Mouse (Mus musculus) hindbrain, embryonic 14.5 days (tissue): ENCODE results near the gene Dcp1a. TPM values are rescaled to one million over a fixed set of nuclear protein-coding genes. Genes with fewer than 3 reads are reported as not detected.

Experiments
- ATAC-seq: fragments of 200-750 bp; cut with Nextera tagmentation; 2 replicates; pipeline ENCODE4 v1.8.0; 2017; ENCODE audit warnings: moderate number of reproducible peaks, mild to moderate bottlenecking, moderate TSS enrichment, moderate library complexity; ENCODE audit not compliant: low FRiP score
- DNase-seq: peaks from one replicate; pipeline ENCODE4 v3.0.0-alpha.2; 2015; ENCODE audit warnings: low spot score
- H3K27ac ChIP-seq: fragments of 300-500 bp; sonication (generic); 2 replicates; pipeline ENCODE4 v1.5.1; 2014; ENCODE audit warnings: mild to moderate bottlenecking, moderate library complexity
- H3K27me3 ChIP-seq: fragments of 300-500 bp; sonication (generic); 2 replicates; pipeline ENCODE4 v1.6.1; 2014; ENCODE audit warnings: mild to moderate bottlenecking, low read length, mixed read lengths; ENCODE audit not compliant: control insufficient read depth, insufficient read depth
- H3K36me3 ChIP-seq: fragments of 300-500 bp; sonication (generic); replicated peaks from 2 replicates; pipeline ENCODE4 v1.6.1; 2014; ENCODE audit not compliant: control insufficient read depth, insufficient read depth
- H3K4me1 ChIP-seq: fragments of 300-500 bp; sonication (generic); replicated peaks from 2 replicates; pipeline ENCODE4 v1.6.1; 2014; ENCODE audit warnings: antibody characterized with exemption, low read length, mixed read lengths; ENCODE audit not compliant: control insufficient read depth, insufficient read depth
- H3K4me2 ChIP-seq: fragments of 300-500 bp; sonication (generic); replicated peaks from 2 replicates; pipeline ENCODE4 v1.6.1; 2014; ENCODE audit warnings: mild to moderate bottlenecking, moderate library complexity
- H3K4me3 ChIP-seq: fragments of 300-500 bp; sonication (generic); replicated peaks from 2 replicates; pipeline ENCODE4 v1.5.1; 2014; ENCODE audit warnings: mild to moderate bottlenecking, low read length
- H3K9ac ChIP-seq: fragments of 300-500 bp; sonication (generic); 2 replicates; pipeline ENCODE4 v1.6.1; 2014
- H3K9me3 ChIP-seq: fragments of 300-500 bp; sonication (generic); 2 replicates; pipeline ENCODE4 v1.6.1; 2016; ENCODE audit warnings: low read length; ENCODE audit not compliant: control insufficient read depth
- WGBS: fragments of 180-500 bp; shearing (Covaris S2); extraction: QIAGEN DNeasy Blood & Tissue Kit; methylation state at CpG from one replicate; pipeline ENCODE4 v1.1.7; 2014; 5-methylcytosine and 5-hydroxymethylcytosine counted together
- polyA plus RNA-seq: library from polyadenylated mRNA; unstranded; fragments of >200 nt; fragmentation: Nextera tagmentation; extraction: Ambion mirVana; gene quantifications from 2 replicates; pipeline ENCODE4 v1.2.1, GENCODE M21; 2014

The Dcp1a gene
- polyA plus RNA-seq, result 16.1 TPM in 2 replicates

DNA sequence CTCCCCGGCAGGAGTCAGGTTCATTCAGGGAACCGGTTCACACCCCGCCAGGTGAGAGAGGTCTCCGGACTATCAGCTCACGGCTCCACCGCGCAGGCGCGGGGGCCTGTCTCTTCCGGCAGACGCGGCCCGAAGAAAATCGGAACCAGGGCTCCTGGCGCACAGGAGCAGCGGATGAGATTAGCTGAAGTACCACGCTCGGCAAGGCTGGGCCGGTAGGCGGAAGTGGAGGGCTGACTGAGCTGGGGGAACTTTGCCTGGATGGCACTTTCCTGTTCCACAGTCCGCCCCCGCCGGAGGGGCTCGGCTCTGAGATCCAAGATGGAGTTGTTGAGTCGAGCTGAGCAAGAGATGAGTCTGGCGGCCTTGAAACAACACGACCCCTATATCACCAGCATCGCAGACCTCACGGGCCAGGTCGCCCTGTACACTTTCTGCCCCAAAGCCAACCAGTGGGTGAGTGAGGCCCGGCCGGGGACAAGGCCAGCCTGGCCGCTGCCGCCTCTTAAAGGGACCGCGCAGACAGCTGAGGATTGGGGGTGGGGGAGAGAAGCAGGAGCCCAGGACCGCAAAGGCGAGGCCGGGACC is at the start of gene Dcp1a:
Gene Dcp1a (plus strand): TSS at position 175 of the 588 bp plus-strand sequence.
- peak within 1 kb of the TSS; percentile 78 for H3K27ac ChIP-seq
- peak within 1 kb of the TSS; percentile 71 for H3K9ac ChIP-seq
- ATAC-seq (peak; percentile 100), DNase-seq (peak; percentile 97)
- under 1% methylated on average over 39 of the region's 39 CpGs for WGBS
- H3K4me2 ChIP-seq, result peak within 1 kb of the TSS; percentile 74
- no peaks in the 10 kb centered on the region for H3K27me3 ChIP-seq
- peak within 1 kb of the TSS; percentile 63 for H3K4me3 ChIP-seq
- peaks cover 24% of the 10 kb centered on the region for H3K36me3 ChIP-seq
- H3K4me1 ChIP-seq, result peaks cover 12% of the 10 kb centered on the region
- no peaks in the 10 kb centered on the region for H3K9me3 ChIP-seq

DNA sequence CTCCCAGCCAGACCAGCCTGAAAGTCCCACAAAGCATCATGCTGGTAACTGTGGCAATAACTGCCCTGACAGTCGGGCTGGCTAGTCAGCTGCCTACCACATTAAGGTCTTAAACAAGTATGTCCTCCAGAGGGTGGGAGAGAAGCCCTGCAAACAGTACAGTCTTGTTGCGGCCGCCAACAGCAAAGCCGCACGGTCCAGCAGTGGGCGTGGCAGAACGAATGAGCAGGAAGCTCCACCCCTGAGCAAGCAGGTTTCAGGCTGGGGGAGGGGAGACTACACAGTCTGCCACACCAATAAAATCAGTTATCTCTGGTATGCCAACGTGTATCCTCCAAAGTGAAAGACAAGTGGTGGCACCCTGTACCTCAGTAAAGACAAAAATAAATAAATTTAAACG is 49.7 kb upstream of the Dcp1a start:
- H3K27me3 ChIP-seq, result no peaks in the 10 kb centered on the region
- no peak overlapping the region for H3K4me3 ChIP-seq
- H3K4me2 ChIP-seq, result no peak overlapping the region
- 0 out of 2 replicates have a peak, but pooled peaks cover 7% of the 10 kb centered on the region for H3K4me1 ChIP-seq
- H3K27ac ChIP-seq, result no peak overlapping the region
- DNase-seq (no peak), ATAC-seq (no peak)
- no peaks in the 10 kb centered on the region for H3K9me3 ChIP-seq
- H3K36me3 ChIP-seq, result no peaks in the 10 kb centered on the region
- no peak overlapping the region for H3K9ac ChIP-seq
- 69% methylated on average over 9 of the region's 9 CpGs for whole genome bisulfite sequencing

DNA sequence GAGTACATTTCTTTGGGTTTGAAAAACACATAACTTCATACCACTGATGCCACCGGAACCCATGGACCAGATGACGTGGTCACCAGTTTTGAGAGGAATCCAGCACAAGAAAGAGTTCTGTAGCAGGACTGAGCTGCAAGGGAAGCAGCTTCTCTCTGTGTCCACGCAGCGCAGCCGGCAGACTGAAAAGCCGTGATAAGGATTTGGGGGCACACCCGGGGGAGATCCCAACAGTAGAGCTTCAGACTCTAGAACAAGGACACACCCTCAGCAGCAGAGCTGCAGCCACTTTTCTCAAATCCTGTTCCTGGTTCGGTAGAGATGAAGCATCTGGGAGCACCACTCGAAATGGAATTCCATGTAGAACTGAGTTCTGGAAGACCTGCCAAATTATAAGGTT is 49.3 kb upstream of the Dcp1a start:
- Histone ChIP-seq H3K27me3 (no peaks in the 10 kb centered on the region), H3K4me3 (no peak overlapping the region), H3K4me1 (0 out of 2 replicates have a peak, but pooled peaks cover 6% of the 10 kb centered on the region), H3K9me3 (no peaks in the 10 kb centered on the region), H3K36me3 (no peaks in the 10 kb centered on the region), H3K27ac (no peak overlapping the region), H3K9ac (no peak overlapping the region), H3K4me2 (no peak overlapping the region)
- no peak for ATAC-seq
- DNase-seq, result no peak
- WGBS, result 87% methylated on average over 9 of the region's 9 CpGs

DNA sequence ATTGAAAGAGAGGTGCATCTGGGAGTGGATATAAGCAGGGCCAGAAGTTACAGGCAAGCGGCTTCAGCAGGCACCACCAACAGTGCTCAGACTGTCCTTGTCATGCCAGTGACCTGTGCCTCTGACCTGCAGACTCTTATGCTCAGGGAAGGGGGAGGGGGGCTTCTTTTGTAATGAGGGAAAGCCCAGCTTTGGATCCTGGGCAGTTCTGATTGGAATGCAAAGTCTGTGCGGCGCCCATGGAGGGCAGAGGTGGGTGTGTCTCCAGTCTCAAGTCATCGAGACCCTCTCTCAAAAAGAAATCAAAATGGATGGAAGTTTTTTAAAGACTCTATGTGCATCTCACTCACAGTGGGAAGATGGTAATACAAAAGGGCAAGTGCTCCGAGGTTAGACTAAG is 48.9 kb upstream of the Dcp1a start:
- H3K4me3 ChIP-seq, result no peak overlapping the region
- DNase-seq (no peak), ATAC-seq (no peak)
- 0 out of 2 replicates have a peak, but pooled peaks cover 2% of the 10 kb centered on the region for H3K4me1 ChIP-seq
- H3K4me2 ChIP-seq, result no peak overlapping the region
- H3K27me3 ChIP-seq, result no peaks in the 10 kb centered on the region
- H3K27ac ChIP-seq, result no peak overlapping the region
- H3K36me3 ChIP-seq, result no peaks in the 10 kb centered on the region
- 41% methylated on average over 5 of the region's 5 CpGs for WGBS
- H3K9ac ChIP-seq, result no peak overlapping the region
- H3K9me3 ChIP-seq, result no peaks in the 10 kb centered on the region

DNA sequence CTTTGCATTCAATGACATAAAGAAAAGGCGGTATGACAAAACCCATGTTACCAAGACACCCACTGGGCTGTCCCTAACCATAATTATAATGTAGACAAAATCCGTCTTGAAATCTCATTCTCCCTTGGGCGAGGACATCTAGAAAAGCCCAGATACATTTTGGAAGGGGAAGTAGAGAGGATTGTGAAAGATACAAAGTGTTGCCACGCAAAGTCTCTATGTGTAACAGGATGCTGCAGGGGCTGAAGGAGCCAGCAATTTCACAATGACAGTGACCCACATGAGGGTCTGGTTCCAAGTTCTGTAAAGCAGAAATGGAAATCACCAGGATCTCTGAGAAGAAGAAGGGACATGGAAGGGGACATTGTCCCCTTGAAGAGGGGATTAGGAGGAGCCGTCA is 44.0 kb upstream of the Dcp1a start:
- no peaks in the 10 kb centered on the region for H3K4me1 ChIP-seq
- WGBS, result 93% methylated on average over 5 of the region's 5 CpGs
- H3K4me3 ChIP-seq, result no peak overlapping the region
- H3K4me2 ChIP-seq, result no peak overlapping the region
- no peaks in the 10 kb centered on the region; the same call in 1 of the 2 replicates for H3K9me3 ChIP-seq
- ATAC-seq (no peak), DNase-seq (no peak)
- no peak overlapping the region for H3K9ac ChIP-seq
- H3K27ac ChIP-seq, result no peak overlapping the region
- no peaks in the 10 kb centered on the region for H3K36me3 ChIP-seq
- no peaks in the 10 kb centered on the region for H3K27me3 ChIP-seq

DNA sequence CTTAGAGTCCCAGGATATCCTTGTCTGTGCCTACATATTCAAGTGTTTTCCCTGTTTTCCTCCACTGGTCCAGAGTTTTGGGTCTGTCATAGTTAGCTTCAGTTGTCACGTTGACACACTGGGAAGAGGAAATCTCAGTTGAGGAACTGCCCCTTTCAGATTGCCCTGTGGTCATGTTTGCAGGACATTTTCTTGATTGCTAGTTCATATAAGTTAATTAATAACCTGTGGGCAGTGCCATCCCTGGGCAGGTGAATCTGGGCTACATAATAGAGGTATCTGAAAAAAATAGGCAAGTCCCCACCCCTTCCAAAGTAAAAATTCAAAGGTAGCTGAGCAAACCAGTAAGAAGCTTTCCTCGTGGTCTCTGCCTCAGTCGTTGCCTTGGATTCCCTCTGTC is 39.4 kb upstream of the Dcp1a start:
- no peak overlapping the region for H3K4me3 ChIP-seq
- no peaks in the 10 kb centered on the region for H3K4me1 ChIP-seq
- DNase-seq, result no peak
- no peak overlapping the region for H3K27ac ChIP-seq
- H3K9ac ChIP-seq, result no peak overlapping the region
- no peaks in the 10 kb centered on the region for H3K36me3 ChIP-seq
- H3K27me3 ChIP-seq, result no peaks in the 10 kb centered on the region
- no peak for ATAC-seq
- no peak overlapping the region for H3K4me2 ChIP-seq
- WGBS, result 83% methylated on average over 3 of the region's 3 CpGs
- H3K9me3 ChIP-seq, result no peaks in the 10 kb centered on the region; the same call in 1 of the 2 replicates

DNA sequence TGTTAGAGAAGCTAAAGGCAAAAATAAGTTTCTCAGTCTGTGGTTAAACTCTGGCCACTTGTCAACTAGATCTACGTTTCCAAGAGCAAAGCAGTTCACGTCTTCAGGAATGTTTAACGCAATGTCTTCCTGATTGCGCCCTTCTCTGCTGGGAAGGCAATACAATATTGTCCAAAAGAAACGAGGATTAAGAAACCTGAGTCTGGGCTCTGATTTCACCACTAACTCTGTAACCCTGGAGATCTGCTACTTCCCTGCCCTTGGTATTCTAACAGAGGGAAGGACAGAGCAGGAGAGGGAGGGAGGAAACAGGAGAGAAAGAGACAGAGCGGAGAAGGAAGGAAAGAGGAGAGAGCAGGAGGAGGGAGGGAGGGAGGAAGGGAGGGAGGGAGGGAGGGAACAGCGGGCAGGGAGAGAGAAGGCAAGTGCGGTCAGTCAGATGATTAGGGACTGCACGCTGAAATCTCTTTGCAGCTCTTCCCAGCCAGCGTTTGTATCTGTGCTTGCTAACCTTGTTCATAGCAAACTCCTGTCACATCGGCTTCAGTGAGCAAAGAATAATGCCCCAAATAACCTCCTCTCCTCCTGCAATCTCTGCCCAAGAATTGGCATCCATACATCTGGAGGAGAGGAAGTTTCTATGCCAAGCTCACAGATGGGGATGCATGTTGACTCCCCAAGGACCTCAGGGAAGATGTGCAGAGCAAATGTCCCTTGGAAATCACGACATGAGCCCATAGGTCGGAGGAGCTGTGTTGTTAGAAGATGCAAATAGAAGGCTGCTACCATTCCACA is 23.3 kb upstream of the Dcp1a start:
- Histone ChIP-seq H3K27ac (no peak overlapping the region), H3K36me3 (no peaks in the 10 kb centered on the region), H3K4me3 (no peak overlapping the region), H3K4me1 (peaks cover 5% of the 10 kb centered on the region; the same call in 1 of the 2 replicates), H3K27me3 (peaks cover 9% of the 10 kb centered on the region; the same call in 1 of the 2 replicates), H3K9ac (no peak overlapping the region), H3K9me3 (no peaks in the 10 kb centered on the region), H3K4me2 (peak overlapping the region; percentile 20)
- DNase-seq, result no peak
- no peak for ATAC-seq
- 27% methylated on average over 13 of the region's 13 CpGs for WGBS

DNA sequence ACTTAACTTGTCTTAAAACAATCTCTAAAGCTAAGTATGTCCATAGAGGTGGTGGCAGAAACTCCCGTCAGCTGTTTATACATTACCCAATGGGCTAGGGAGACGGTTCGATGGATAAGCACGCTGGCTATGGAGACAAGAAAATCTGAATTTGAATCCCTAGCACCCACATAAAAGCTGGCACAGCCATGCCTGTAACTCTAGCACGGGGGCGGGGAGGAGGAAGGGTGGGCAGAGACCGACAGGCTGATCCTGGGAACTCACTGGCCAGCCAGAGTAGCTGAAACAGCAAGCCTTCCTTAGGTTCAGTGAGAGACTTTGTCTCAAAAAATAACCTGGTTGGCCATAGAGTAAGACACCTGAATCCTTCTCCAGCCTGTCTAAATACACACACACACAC is 21.9 kb upstream of the Dcp1a start:
- ATAC-seq (no peak), DNase-seq (no peak)
- H3K4me3 ChIP-seq, result no peak overlapping the region
- H3K27ac ChIP-seq, result no peak overlapping the region
- H3K27me3 ChIP-seq, result peaks cover 10% of the 10 kb centered on the region; the same call in 1 of the 2 replicates
- 63% methylated on average over 7 of the region's 7 CpGs for WGBS
- H3K36me3 ChIP-seq, result no peaks in the 10 kb centered on the region
- H3K4me1 ChIP-seq, result peaks cover 5% of the 10 kb centered on the region; the same call in 1 of the 2 replicates
- H3K9me3 ChIP-seq, result no peaks in the 10 kb centered on the region
- H3K9ac ChIP-seq, result no peak overlapping the region
- no peak overlapping the region for H3K4me2 ChIP-seq

DNA sequence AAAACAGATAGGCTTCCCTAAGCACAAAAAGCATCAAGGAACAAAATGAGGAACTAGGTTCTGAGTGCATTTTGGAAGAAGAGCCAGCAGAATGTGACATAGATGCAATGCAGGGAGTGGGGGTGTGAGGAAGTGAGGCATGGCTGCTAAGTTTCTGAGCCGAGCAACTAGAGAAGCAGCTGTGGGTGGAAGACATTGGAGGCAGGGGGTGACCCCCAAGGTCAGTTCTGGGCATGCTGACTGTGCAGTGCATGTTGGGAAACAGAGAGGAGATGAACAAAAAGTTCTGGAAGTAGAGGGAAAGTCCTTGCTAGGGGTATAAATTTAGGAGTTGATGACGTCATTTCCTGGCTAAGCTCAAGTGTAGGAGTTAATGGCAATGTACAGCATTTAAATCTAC is 21.4 kb upstream of the Dcp1a start:
- Histone ChIP-seq H3K4me3 (no peak overlapping the region), H3K36me3 (no peaks in the 10 kb centered on the region), H3K9ac (no peak overlapping the region), H3K9me3 (no peaks in the 10 kb centered on the region), H3K27me3 (peaks cover 10% of the 10 kb centered on the region; the same call in 1 of the 2 replicates), H3K4me1 (peaks cover 5% of the 10 kb centered on the region; the same call in 1 of the 2 replicates), H3K27ac (no peak overlapping the region), H3K4me2 (no peak overlapping the region)
- DNase-seq (no peak), ATAC-seq (no peak)
- WGBS, result 56% methylated on average over 2 of the region's 2 CpGs
